Mouse (Mus musculus): ENCODE data around the gene Gm9376.

DNA sequence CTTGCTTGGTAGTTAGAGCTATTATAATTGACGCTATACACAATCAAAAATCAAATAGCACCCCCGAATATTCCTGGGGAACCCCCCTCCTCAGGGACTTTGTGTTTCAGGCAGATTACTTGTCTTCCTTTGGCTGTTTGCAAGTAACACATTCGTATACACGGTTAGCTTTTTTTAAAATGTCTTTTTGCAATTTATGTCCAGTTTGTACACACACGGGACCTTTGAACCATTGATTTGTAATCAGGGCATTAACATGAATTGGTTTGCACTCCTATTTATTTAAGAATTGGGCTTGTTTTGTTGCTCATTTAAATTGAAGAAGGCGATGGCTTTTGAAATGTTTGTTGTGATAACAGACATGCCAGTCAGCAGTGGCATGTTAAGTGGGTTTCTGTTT lies 29.0 kb upstream of the Gm9376 start:
- TF ChIP-seq CTCF (IDR thresholded peaks at IDR 0.05; ENCODE audit: low read depth, low read length) (no peak), POLR2AphosphoS5 (IDR thresholded peaks at IDR 0.05; ENCODE audit: insufficient replicate concordance, low read depth, low read length) (no peak), GATA1 (IDR thresholded peaks at IDR 0.05; ENCODE audit: borderline replicate concordance, low read length) (no peak), GATA2 (IDR thresholded peaks at IDR 0.05; ENCODE audit: borderline replicate concordance, low read depth, low read length) (no peak), TAL1 (conservative IDR thresholded peaks at IDR 0.05; ENCODE audit: low read depth, low read length) (no peak)

All from G1E (cell line).